Mouse (Mus musculus): ENCODE measurements around the gene Actl10. TPM values are rescaled to one million over a fixed set of nuclear protein-coding genes. Genes with fewer than 3 reads are reported as not detected.

Actl10 gene
- polyA plus RNA-seq, 1 experiment = not detected

DNA sequence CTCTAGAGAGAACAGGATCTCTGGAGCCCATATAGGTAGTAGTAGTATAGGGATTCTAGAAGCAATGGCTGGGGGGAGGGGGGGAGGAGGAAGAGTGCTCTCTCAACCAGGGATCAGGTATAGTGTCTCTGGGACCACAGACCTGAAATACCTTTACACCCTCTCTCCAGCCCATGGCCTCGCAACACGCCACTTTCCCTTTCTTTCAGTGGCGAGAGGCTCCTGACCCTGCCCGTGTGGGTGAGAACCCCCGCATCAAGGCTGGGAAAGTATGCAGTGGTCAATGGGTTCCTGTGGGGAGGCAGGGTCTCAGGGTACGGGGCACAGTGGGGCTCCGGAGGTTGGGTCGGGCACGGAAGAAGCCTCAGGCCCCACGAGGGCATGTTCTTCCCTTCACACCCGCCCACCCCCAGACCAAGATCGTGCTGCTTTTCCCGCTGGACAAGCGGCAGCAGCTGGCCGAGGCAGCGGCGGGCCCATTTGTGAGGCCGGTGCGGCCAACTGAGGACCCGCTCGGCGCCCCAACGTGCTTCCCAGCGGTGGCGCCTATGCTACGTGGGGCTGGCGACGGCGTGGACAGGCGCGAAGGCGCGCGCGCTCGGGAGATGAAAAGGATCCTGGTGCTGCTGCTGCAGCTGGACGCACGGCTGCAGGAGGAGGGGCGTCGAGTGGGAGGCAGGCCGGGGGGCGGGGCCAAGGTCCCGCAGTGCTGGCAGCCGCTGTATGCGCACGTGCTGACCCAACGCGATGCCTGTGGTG, 2.3 kb upstream of the Actl10 start:
- Histone ChIP-seq H3K4me3 (ENCODE audit: insufficient read depth, low read length) (0 out of 2 replicates have a peak overlapping the region, but pooled peaks have one; percentile 8), H3K4me1 (ENCODE audit: control insufficient read depth, insufficient read depth, low read length) (no peaks in the 10 kb centered on the region), H3K27ac (ENCODE audit: insufficient read depth, low read length) (no peak overlapping the region)
- TF ChIP-seq CTCF (IDR thresholded peaks at IDR 0.05; ENCODE audit: borderline replicate concordance, insufficient read depth, low read length) (no peak), POLR2A (IDR thresholded peaks at IDR 0.05; ENCODE audit: low read depth, low read length) (peak; percentile 49)

DNA sequence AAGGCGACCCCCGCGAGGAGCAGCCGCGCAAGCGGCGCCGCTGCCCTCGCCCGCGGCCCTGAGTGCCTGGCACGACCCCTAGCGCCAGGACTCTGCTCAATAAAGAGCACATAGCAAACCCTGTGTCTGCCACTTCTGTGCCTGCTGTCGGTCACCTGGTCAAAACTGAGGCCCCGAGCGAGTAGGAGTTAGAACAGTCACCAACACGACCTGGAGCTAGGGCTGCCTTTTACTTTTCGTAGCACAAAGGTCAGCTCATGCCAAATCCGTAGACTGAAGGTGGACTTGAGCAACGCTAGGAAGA, 1.7 kb upstream of the Actl10 start:
- no peaks in the 10 kb centered on the region for H3K4me1 ChIP-seq (ENCODE audit: control insufficient read depth, insufficient read depth, low read length)
- TF ChIP-seq CTCF (IDR thresholded peaks at IDR 0.05; ENCODE audit: borderline replicate concordance, insufficient read depth, low read length) (no peak), POLR2A (IDR thresholded peaks at IDR 0.05; ENCODE audit: low read depth, low read length) (no peak)
- no peak overlapping the region for H3K4me3 ChIP-seq (ENCODE audit: insufficient read depth, low read length)
- H3K27ac ChIP-seq (ENCODE audit: insufficient read depth, low read length) = no peak overlapping the region

DNA sequence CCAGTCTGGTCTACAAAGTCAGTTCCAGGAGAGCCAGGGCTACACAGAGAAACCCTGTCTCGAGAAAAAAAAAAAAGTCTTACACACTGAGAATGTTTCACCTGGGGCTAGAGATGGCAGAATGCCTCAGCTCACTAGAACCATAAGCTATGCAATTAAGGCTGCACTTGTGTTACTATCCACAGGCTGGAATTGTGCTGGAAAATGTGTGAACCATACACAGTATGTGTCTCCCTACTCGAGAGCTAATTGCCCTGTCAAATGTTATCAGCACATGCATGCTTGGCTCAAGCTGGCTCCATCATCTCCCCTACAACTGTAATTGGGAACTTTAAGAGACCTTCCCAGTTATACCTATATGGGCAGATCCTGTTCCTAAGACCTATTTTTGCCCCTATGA, 639 bp upstream of the Actl10 start:
- no peak overlapping the region for H3K4me3 ChIP-seq (ENCODE audit: insufficient read depth, low read length)
- H3K4me1 ChIP-seq (ENCODE audit: control insufficient read depth, insufficient read depth, low read length) = no peaks in the 10 kb centered on the region
- H3K27ac ChIP-seq (ENCODE audit: insufficient read depth, low read length) = no peak overlapping the region
- no peak for TF ChIP-seq POLR2A (IDR thresholded peaks at IDR 0.05; ENCODE audit: low read depth, low read length)
- no peak for TF ChIP-seq CTCF (IDR thresholded peaks at IDR 0.05; ENCODE audit: borderline replicate concordance, insufficient read depth, low read length)

DNA sequence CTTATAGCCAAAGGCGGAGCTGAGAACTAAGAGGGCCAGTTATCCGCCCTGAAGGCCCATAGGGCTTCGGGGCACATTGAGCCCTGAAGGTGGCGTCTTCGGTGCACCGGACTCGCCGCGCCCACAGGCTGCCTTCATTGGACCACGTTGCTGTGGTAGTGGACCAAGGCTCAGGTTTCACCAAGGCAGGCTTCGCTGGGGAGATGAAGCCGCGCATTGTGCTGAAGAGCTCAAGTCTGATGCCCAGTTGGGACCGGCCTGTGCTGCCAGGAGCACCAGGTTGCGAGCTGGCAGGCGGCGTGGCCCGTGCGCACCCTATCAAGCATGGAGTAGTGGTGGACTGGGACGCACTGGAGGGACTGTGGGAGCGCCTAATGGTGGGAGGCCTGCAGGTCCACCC, 351 bp downstream of the Actl10 start:
- no peak for TF ChIP-seq CTCF (IDR thresholded peaks at IDR 0.05; ENCODE audit: borderline replicate concordance, insufficient read depth, low read length)
- TF ChIP-seq POLR2A (IDR thresholded peaks at IDR 0.05; ENCODE audit: low read depth, low read length) = no peak
- Histone ChIP-seq H3K4me1 (ENCODE audit: control insufficient read depth, insufficient read depth, low read length) (no peaks in the 10 kb centered on the region), H3K27ac (ENCODE audit: insufficient read depth, low read length) (no peak overlapping the region), H3K4me3 (ENCODE audit: insufficient read depth, low read length) (no peak overlapping the region)

DNA sequence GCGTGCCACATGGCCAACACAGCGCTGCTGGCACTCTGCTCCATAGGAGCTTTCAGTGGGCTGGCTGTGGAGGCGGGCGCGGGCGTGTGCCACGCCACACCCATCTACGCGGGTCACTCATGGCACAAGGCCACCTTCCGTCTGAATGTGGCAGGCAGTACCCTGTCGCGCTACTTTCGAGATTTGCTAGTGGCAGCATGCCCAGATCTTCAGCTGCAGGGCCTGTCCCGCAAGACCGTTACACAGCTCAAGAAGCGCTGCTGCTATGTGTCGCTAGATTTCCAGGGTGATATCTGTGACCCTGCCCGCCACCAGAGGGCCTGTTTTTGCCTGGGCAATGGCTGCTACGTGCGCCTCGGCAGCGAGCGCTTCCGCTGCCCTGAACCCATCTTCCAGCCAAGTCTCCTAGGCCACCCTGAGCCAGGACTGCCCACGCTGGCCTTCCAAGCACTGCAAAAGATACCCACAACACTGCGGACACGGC, 890 bp downstream of the Actl10 start:
- TF ChIP-seq CTCF (IDR thresholded peaks at IDR 0.05; ENCODE audit: borderline replicate concordance, insufficient read depth, low read length) = peak; percentile 48; the same call in 1 of the 2 replicates
- TF ChIP-seq POLR2A (IDR thresholded peaks at IDR 0.05; ENCODE audit: low read depth, low read length) = no peak
- no peaks in the 10 kb centered on the region for H3K4me1 ChIP-seq (ENCODE audit: control insufficient read depth, insufficient read depth, low read length)
- H3K4me3 ChIP-seq (ENCODE audit: insufficient read depth, low read length) = no peak overlapping the region
- no peak overlapping the region for H3K27ac ChIP-seq (ENCODE audit: insufficient read depth, low read length)

DNA sequence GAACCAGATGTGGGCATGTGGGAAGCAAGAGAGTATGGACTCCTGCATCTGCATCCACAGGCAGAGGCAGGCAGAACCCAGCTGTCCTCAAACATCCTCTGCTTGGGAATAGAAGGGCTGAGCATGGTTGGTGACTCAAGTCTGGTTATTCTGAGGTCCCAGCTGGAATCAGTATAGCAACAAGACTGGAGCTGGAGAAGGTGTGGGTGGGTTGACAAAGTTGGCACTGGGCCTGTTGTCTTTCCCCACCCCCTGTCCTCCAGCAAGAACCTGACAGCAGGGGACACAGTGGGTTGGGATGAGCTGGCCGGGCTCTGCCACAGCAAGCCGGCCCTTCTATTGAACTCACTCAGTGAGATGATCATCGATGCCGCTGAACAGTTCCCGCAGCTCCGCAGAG, 3.7 kb downstream of the Actl10 start:
- Histone ChIP-seq H3K4me3 (ENCODE audit: insufficient read depth, low read length) (no peak overlapping the region), H3K27ac (ENCODE audit: insufficient read depth, low read length) (no peak overlapping the region), H3K4me1 (ENCODE audit: control insufficient read depth, insufficient read depth, low read length) (no peaks in the 10 kb centered on the region)
- TF ChIP-seq CTCF (IDR thresholded peaks at IDR 0.05; ENCODE audit: borderline replicate concordance, insufficient read depth, low read length) (no peak), POLR2A (IDR thresholded peaks at IDR 0.05; ENCODE audit: low read depth, low read length) (no peak)

DNA sequence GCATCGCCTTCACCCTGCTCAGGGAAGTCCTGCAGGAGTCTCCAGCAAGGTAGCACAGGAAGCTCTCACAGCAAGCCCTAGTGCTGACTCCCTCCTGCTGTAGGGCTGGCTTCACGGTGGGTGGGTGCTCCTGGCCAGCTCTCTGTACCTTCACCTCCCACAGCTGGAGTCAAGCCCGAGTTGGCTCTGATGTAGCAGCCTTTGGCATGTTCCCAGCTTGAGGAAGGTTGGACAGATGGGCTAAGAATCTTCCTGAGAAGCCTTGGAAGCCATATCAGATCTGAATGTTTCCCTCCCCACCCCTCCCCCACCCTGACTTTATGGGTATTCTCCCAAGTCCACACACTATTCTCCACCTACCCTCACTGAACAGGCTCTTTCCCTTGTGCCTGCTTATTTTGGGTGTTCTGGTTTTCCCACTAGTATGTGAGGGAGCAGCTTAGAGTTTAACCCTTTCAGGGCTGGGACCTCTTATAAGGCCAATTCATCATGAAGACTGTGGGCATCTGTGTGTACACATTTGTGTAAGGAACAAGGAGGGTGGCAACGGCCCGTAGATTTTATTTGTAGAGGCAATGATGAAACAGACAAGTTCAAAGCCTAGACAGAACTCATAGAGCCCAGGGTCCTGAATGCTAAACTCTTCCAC, 5.7 kb downstream of the Actl10 start:
- TF ChIP-seq POLR2A (IDR thresholded peaks at IDR 0.05; ENCODE audit: low read depth, low read length) = no peak
- no peak for TF ChIP-seq CTCF (IDR thresholded peaks at IDR 0.05; ENCODE audit: borderline replicate concordance, insufficient read depth, low read length)
- Histone ChIP-seq H3K4me1 (ENCODE audit: control insufficient read depth, insufficient read depth, low read length) (no peaks in the 10 kb centered on the region), H3K27ac (ENCODE audit: insufficient read depth, low read length) (no peak overlapping the region), H3K4me3 (ENCODE audit: insufficient read depth, low read length) (no peak overlapping the region)

DNA sequence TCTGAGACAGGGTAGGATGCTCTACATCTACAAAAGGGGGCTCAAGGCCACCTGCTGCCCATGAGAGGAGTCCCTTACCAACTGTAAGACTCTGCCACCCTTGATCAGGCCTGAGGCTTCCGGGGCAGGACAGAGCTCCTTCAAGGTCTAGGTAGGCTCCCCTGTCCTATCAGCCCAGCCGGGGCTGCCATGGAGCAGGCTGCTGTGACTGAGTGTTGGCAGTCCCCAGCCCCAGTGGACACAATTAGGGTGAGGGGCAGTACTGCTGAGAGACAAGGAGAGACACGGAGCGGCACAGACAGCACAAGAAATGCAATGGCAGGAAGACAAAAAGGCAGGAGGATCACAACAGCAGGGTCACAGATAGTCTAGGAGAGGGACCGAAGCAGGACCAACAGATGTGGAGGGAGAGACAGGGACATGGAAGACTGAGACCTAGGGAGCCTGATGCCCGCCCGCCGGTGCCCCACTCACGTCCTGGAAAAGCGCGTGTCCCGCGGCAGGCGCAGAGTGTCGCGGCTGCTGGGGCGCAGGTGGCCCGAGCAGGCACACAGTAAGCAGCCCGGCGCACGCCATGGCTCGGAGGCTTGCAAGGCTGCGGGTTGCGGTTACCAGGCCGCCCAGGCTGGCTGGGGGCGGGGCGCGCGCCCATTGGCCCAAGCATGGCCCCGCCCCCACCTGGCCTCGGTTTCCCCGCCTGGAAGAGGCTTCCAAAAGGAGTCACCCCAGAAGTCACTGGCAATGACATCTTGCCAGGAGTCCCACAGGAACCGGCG, 6.9 kb downstream of the Actl10 start, which contains the start of gene Necab3:
Gene Necab3, minus strand, starts transcription at position 627 of the 776 bp plus-strand sequence.
- no peak for TF ChIP-seq CTCF (IDR thresholded peaks at IDR 0.05; ENCODE audit: borderline replicate concordance, insufficient read depth, low read length)
- TF ChIP-seq POLR2A (IDR thresholded peaks at IDR 0.05; ENCODE audit: low read depth, low read length) = no peak
- no peak within 1 kb of the TSS for H3K4me3 ChIP-seq (ENCODE audit: insufficient read depth, low read length)
- H3K4me1 ChIP-seq (ENCODE audit: control insufficient read depth, insufficient read depth, low read length) = no peaks in the 10 kb centered on the region
- H3K27ac ChIP-seq (ENCODE audit: insufficient read depth, low read length) = no peak within 1 kb of the TSS

DNA sequence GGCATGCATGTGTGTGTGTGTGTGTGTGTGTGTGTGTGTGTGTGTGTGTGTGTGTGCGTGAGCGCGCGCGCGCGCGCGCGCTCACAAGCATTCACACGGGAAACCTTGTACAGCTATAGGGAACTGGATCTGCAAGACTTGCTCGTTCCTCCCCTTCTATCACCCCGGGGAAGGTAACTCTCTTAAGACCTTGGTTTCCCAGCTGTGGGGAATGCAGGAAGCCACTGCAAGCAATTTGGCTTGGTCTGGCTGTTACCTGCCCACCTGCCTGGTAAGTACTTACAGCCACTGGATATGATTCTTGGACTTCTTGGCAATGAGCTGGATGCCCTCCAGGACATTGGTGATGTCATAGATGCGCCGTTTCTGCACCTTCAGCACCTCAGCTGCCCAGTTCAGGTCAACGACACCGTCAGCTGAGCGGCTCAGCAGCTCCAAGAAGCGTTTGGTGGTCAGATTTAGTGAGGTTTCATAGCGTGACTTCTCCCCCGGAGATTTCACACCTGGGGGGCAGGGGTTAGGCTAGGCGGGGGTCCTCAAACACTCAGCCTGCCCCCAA, 12.1 kb downstream of the Actl10 start:
- TF ChIP-seq CTCF (IDR thresholded peaks at IDR 0.05; ENCODE audit: borderline replicate concordance, insufficient read depth, low read length) = no peak
- TF ChIP-seq POLR2A (IDR thresholded peaks at IDR 0.05; ENCODE audit: low read depth, low read length) = no peak
- no peak overlapping the region for H3K27ac ChIP-seq (ENCODE audit: insufficient read depth, low read length)
- no peaks in the 10 kb centered on the region for H3K4me1 ChIP-seq (ENCODE audit: control insufficient read depth, insufficient read depth, low read length)
- no peak overlapping the region for H3K4me3 ChIP-seq (ENCODE audit: insufficient read depth, low read length)
